Mouse (Mus musculus) midbrain, embryonic 13.5 days (tissue): ENCODE results near the gene Mrpl38. TPM values are rescaled to one million over a fixed set of nuclear protein-coding genes. Genes with fewer than 3 reads are reported as not detected.

Experiments
- ATAC-seq: fragments of 200-750 bp; cut with Nextera tagmentation; 2 replicates; pipeline ENCODE4 v1.8.0; 2017; ENCODE audit warnings: mild to moderate bottlenecking, moderate TSS enrichment, moderate library complexity
- H3K27ac ChIP-seq: fragments of 300-500 bp; sonication (generic); 2 replicates; pipeline ENCODE4 v1.5.1; 2015; ENCODE audit warnings: inconsistent platforms, mild to moderate bottlenecking, moderate library complexity
- H3K27me3 ChIP-seq: fragments of 300-500 bp; sonication (generic); 2 replicates; pipeline ENCODE4 v1.6.1; 2015; ENCODE audit warnings: mild to moderate bottlenecking, inconsistent platforms
- H3K36me3 ChIP-seq: fragments of 300-500 bp; sonication (generic); 2 replicates; pipeline ENCODE4 v1.6.1; 2015; ENCODE audit warnings: mild to moderate bottlenecking, inconsistent platforms
- H3K4me1 ChIP-seq: fragments of 300-500 bp; sonication (generic); replicated peaks from 2 replicates; pipeline ENCODE4 v1.6.1; 2015; ENCODE audit warnings: inconsistent platforms
- H3K4me2 ChIP-seq: fragments of 300-500 bp; sonication (generic); replicated peaks from 2 replicates; pipeline ENCODE4 v1.6.1; 2015; ENCODE audit warnings: moderate library complexity, mild to moderate bottlenecking, inconsistent platforms
- H3K4me3 ChIP-seq: fragments of 300-500 bp; sonication (generic); replicated peaks from 2 replicates; pipeline ENCODE4 v1.5.1; 2015; ENCODE audit warnings: mild to moderate bottlenecking, inconsistent platforms
- H3K9ac ChIP-seq: fragments of 300-500 bp; sonication (generic); replicated peaks from 2 replicates; pipeline ENCODE4 v1.6.1; 2015; ENCODE audit warnings: mild to moderate bottlenecking, inconsistent platforms
- H3K9me3 ChIP-seq: fragments of 300-500 bp; sonication (generic); 2 replicates; pipeline ENCODE4 v1.6.1; 2016; ENCODE audit warnings: mild to moderate bottlenecking, inconsistent platforms
- WGBS: fragments of 180-500 bp; shearing (Covaris S2); methylation state at CpG from one replicate; pipeline ENCODE4 v1.1.7; 2015; 5-methylcytosine and 5-hydroxymethylcytosine counted together
- polyA plus RNA-seq: library from polyadenylated mRNA; unstranded; fragments of >200 nt; fragmentation: Nextera tagmentation; extraction: Ambion mirVana; gene quantifications from 2 replicates; pipeline ENCODE4 v1.2.1, GENCODE M21; 2015

The Mrpl38 gene
- polyA plus RNA-seq, 1 experiment from 2014 or later, result 78.3 TPM

DNA sequence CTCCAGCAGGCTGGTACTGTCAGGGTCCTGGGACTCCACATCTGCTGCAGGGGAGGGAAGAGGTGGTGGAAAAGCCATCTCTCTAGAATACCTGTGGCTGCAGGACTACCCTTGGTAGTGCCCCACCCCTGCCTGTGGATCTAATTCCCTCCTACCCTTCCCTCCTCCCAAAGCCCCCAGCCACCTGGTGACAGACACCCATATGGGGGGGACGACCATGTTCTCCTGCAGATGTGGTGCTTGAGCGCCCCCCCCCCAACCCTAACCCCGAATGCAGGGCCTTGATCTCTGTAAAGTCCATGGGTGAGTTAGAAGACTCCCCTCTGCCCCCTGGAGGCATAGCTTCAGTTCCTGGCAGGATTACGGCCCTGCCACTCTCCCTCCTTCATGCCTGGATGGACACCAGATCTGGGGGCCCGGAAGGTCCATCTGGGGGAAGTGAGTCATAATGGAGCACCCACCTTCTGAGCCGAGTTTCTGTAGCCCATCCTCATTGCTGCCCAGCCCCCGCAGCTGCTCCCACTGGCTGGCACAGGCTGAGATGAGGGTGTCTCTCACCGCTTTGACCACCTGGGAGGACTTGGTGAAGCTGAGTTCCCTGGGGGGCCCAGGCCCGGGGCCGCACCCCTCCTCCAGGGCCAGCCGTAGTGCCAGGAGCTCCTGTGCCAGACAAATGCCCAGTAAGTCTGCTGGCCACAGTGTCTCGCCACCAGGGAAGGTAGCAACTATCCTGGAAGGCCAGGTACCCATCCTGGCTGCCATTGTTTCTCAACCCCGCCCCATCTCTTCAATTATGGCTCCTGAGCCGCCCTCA is 31.5 kb downstream of the Mrpl38 start:
- ATAC-seq, result no peak

DNA sequence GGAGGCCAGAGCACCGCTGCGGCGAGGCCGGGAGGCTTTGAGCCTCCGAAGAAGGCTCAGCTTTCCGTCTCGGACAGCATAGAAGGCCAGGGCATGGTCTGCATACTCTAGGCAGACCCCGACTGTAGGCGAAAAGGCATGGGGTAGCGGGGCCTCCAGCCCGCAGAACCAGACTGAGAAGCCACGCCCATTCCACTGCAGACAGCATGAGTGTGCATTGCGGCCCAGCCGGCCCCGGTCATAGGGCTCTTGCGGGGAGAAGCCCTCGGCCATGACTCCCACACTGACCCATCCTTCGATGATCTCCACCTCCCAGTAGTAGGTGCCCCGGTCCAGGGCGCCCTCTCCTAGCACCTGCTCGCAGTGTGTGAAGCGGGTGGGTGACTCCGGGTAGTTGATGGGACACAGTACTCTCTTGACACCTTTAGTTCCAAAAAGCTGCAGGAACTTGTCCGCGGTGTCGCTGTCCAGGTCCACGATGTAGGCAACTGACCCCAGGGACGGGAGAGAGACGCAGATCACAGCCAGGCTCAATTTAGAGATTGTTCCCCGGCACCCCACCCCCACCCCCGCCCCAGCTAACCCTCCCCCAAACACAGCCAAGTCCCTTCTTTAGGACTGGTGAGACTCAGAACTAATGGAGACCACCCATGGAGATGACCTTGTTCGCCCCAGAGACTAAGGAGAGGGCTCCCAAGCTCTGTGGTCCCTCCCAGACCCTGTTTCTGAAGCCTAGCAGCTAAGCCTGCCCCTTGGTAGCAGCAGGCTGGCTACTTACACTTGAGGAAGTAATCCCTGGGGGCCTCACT is 32.3 kb downstream of the Mrpl38 start:
- no peak for ATAC-seq
- Histone ChIP-seq H3K9me3 (no peaks in the 10 kb centered on the region), H3K36me3 (no peaks in the 10 kb centered on the region), H3K9ac (no peak overlapping the region), H3K4me2 (peak overlapping the region; percentile 25), H3K27ac (no peak overlapping the region), H3K4me1 (peaks cover 59% of the 10 kb centered on the region), H3K4me3 (no peak overlapping the region), H3K27me3 (peaks cover 61% of the 10 kb centered on the region)
- WGBS, result 18% methylated on average over 32 of the region's 32 CpGs

More for the DNA sequence above, 31.5 kb downstream of the Mrpl38 start:
- peaks cover 69% of the 10 kb centered on the region for H3K27me3 ChIP-seq
- no peak overlapping the region for H3K4me3 ChIP-seq
- 14% methylated on average over 13 of the region's 14 CpGs for WGBS
- no peak overlapping the region for H3K4me2 ChIP-seq
- no peaks in the 10 kb centered on the region for H3K36me3 ChIP-seq
- no peaks in the 10 kb centered on the region for H3K9me3 ChIP-seq
- 0 out of 2 replicates have a peak overlapping the region, but pooled peaks have one; percentile 10 for H3K9ac ChIP-seq
- H3K27ac ChIP-seq, result no peak overlapping the region
- peaks cover 54% of the 10 kb centered on the region for H3K4me1 ChIP-seq

DNA sequence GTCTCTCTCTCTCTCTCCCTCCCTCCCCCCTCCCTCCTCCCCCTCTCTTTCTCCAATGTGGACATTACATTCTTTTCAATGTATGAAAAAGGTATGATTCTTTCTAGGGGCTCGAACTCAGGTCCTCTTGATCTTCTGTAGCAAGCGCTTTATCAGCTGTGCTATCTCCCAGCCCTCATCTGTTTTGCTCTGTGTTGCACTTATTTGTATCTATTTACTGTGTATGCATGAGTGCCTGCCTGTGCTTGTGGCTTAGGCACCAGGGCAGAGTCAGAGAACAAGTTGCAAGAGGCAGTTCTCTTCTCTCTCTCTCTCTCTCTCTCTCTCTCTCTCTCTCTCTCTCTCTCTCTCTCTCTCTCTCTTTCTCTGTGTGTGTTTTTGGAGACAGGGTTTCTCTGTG is 33.6 kb downstream of the Mrpl38 start:
- Histone ChIP-seq H3K27me3 (peaks cover 48% of the 10 kb centered on the region), H3K36me3 (no peaks in the 10 kb centered on the region), H3K9ac (no peak overlapping the region), H3K4me1 (peaks cover 57% of the 10 kb centered on the region), H3K27ac (no peak overlapping the region), H3K4me2 (no peak overlapping the region), H3K9me3 (no peaks in the 10 kb centered on the region), H3K4me3 (no peak overlapping the region)
- ATAC-seq, result no peak
- 95% methylated on average over 2 of the region's 2 CpGs for WGBS

DNA sequence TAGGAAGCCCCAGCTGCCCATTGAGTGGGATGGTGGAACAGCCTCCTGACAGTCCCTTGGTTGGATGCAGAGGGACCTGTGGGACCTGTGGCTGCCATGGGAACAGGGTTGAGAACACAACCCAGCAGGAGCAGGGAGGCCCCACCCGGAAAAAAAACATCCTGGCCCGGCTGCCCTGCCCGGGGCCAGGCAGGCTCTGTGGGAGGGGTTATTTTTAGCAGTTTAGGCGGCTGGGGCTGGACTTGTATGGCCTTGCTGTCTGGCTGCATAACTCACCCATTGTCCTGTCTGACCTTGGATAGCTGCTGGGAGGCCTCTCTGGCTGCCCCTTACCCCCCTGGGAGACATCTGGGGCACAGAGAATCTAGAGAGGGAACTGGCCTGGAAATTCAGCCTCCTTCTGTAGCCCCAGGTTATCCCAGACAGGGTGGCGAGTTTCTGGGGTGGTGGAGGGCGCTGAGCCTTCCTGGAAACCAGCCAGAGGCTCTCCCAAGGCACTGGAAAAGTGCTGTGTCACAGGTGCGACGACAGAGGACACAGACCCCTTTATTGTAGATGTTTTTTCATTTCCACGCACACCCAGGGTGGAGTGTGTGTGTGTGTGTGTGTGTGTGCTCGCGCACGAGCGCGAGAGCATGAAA is 34.5 kb downstream of the Mrpl38 start:
- ATAC-seq, result 0 out of 2 replicates have a peak, but pooled peaks have one; percentile 19
- Histone ChIP-seq H3K9me3 (no peaks in the 10 kb centered on the region), H3K27ac (no peak overlapping the region), H3K27me3 (peaks cover 39% of the 10 kb centered on the region), H3K4me2 (no peak overlapping the region), H3K4me3 (no peak overlapping the region), H3K36me3 (no peaks in the 10 kb centered on the region), H3K9ac (no peak overlapping the region), H3K4me1 (peaks cover 48% of the 10 kb centered on the region)
- WGBS, result 47% methylated on average over 14 of the region's 14 CpGs

DNA sequence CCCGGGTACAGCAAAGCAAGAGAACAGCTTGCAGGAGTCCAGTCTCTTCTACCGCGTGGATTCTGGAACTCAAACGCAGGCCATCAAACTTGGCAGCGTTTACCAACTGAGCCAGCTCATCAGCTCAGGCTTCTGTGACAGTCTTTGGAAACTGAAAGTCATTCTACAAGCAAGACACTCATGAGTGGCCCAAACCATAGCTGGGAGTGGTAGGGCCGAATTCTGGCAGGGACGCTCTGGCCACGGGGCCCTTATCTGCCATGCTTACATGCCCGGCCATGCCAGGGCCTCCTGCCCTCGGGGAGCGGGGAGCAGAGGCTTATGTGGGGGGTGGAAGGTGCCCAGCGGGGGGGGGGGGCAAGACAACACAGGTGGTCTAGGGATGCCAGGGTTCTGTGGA is 35.1 kb downstream of the Mrpl38 start:
- Histone ChIP-seq H3K27me3 (peaks cover 33% of the 10 kb centered on the region), H3K36me3 (no peaks in the 10 kb centered on the region), H3K27ac (no peak overlapping the region), H3K4me3 (no peak overlapping the region), H3K9ac (no peak overlapping the region), H3K4me2 (no peak overlapping the region), H3K4me1 (peaks cover 43% of the 10 kb centered on the region), H3K9me3 (no peaks in the 10 kb centered on the region)
- 87% methylated on average over 11 of the region's 12 CpGs for WGBS
- no peak for ATAC-seq

DNA sequence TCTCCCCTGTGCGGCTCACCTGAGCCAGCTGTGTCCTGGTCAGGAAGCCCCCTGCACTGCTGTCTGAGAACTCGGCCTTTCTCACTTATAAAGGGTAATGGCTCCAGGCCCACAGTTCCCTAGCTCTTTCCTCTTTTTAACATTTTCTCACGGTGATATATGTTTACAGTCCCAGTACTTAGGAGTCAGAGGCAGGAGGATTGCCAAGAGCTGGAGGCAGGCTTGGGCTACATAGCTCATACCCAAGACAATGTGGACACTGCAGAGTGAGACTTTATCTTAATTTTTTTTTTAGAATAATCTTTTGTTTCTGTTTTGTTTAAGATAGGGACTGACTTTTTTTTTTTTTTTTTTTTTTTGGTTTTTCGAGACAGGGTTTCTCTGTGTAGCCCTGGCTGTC is 36.2 kb downstream of the Mrpl38 start:
- H3K4me2 ChIP-seq, result no peak overlapping the region
- H3K9me3 ChIP-seq, result no peaks in the 10 kb centered on the region
- no peak overlapping the region; the same call in 1 of the 2 replicates for H3K9ac ChIP-seq
- WGBS, result 61% methylated on average over 3 of the region's 4 CpGs
- no peaks in the 10 kb centered on the region for H3K36me3 ChIP-seq
- H3K4me1 ChIP-seq, result peaks cover 34% of the 10 kb centered on the region
- peak; percentile 43; the same call in 1 of the 2 replicates for ATAC-seq
- H3K27me3 ChIP-seq, result peaks cover 22% of the 10 kb centered on the region
- H3K27ac ChIP-seq, result peak overlapping the region; percentile 76
- H3K4me3 ChIP-seq, result no peak overlapping the region

DNA sequence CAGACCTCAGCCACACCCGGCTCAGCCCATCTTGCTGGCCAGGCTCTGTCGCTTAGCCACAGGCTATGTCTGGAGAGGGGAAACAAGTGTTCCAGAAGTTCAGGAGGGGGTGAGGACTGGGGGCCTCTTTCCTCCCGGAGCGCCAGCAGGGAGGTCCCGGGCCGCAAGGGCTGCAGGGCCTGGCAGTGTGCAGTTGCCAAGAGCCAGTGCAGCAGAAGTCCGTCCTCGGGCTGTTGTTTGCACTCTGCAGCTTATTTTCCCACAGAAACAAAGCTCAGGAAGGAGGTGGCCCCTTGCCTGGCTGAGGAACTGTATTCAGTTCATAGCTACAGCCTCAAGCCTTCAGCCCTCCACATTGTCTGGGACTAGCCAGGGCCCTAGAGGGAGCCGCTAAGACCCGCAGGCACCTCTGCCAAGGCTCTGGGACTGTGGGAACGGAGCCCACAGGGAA is 36.7 kb downstream of the Mrpl38 start:
- Histone ChIP-seq H3K4me2 (no peak overlapping the region), H3K27me3 (peaks cover 17% of the 10 kb centered on the region), H3K4me1 (peaks cover 29% of the 10 kb centered on the region), H3K9ac (peak overlapping the region; percentile 41; the same call in 1 of the 2 replicates), H3K36me3 (no peaks in the 10 kb centered on the region), H3K9me3 (no peaks in the 10 kb centered on the region), H3K4me3 (no peak overlapping the region), H3K27ac (peak overlapping the region; percentile 76)
- WGBS, result 44% methylated on average over 11 of the region's 11 CpGs
- peak; percentile 66; the same call in 1 of the 2 replicates for ATAC-seq

DNA sequence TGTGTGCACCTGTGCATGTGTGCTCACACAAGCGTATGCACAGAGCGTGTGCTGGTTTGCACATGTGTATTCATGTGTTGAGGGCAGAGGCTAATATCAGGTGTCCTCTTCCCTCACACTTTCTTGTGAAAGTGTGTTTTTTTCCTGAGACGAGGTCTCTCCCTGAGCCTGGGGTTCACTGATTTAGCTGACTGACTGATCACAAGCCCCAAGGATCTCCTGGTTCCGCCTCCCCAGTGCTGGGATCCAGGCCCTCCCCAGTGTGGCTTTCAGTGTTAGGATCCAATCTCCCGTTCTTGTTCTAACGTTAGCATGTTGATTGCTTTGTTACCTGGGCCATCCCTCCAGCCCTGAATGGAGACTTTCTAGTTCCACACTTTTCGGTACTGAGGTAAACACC is 37.8 kb downstream of the Mrpl38 start:
- H3K27me3 ChIP-seq, result peaks cover 6% of the 10 kb centered on the region
- no peaks in the 10 kb centered on the region for H3K9me3 ChIP-seq
- no peak overlapping the region for H3K9ac ChIP-seq
- no peak overlapping the region for H3K27ac ChIP-seq
- no peak overlapping the region for H3K4me2 ChIP-seq
- 84% methylated on average over 7 of the region's 7 CpGs for WGBS
- H3K4me3 ChIP-seq, result no peak overlapping the region
- H3K4me1 ChIP-seq, result peaks cover 20% of the 10 kb centered on the region
- ATAC-seq, result no peak
- H3K36me3 ChIP-seq, result no peaks in the 10 kb centered on the region

DNA sequence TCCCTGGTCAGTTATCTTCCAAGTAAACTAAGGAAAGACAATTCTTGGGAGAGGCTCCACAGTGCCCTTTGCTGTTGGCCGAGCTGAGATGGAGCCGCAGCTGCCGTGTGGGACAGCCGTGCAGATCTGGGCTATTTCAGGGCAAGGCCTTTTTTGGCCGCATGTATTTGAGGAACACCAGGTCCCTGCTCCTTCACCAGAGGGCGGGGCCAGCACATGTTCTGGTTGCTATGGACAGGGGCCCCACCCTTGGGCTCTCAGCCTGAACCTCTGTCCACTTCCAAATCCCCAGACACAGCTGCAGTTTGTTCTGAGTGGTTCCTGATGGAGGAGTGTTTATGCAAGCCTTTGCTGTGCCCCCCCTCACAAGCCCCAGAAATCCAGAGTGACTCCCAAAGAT is 38.3 kb downstream of the Mrpl38 start:
- Histone ChIP-seq H3K27me3 (peaks cover 1% of the 10 kb centered on the region), H3K27ac (no peak overlapping the region), H3K9ac (no peak overlapping the region), H3K36me3 (no peaks in the 10 kb centered on the region), H3K4me1 (peaks cover 20% of the 10 kb centered on the region), H3K4me2 (no peak overlapping the region), H3K4me3 (no peak overlapping the region), H3K9me3 (no peaks in the 10 kb centered on the region)
- WGBS, result 86% methylated on average over 6 of the region's 6 CpGs
- ATAC-seq, result no peak

DNA sequence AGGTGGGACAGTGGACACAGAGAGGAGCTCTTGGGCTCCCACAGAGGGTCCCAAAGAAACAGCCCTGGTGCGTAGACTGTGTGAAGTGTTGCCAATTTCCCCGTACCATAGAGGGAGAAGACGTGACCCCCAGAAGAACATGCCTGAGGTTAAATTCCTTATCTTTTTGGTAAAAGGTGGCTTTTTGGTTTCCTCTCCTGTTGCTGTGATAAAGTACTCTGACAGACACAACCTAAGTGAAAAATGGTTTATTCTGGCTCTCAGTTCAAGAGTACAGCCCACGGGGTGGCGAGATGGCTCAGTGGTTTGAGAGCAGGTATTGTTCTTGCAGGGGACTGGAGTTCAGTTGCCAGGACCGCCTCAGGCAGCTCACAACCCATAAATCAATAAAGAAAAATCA is 39.2 kb downstream of the Mrpl38 start:
- H3K36me3 ChIP-seq, result no peaks in the 10 kb centered on the region
- H3K4me2 ChIP-seq, result no peak overlapping the region
- no peaks in the 10 kb centered on the region for H3K27me3 ChIP-seq
- no peaks in the 10 kb centered on the region for H3K9me3 ChIP-seq
- H3K4me3 ChIP-seq, result no peak overlapping the region
- no peak for ATAC-seq
- H3K4me1 ChIP-seq, result peaks cover 18% of the 10 kb centered on the region
- no peak overlapping the region for H3K9ac ChIP-seq
- WGBS, result 92% methylated on average over 6 of the region's 6 CpGs
- no peak overlapping the region for H3K27ac ChIP-seq

DNA sequence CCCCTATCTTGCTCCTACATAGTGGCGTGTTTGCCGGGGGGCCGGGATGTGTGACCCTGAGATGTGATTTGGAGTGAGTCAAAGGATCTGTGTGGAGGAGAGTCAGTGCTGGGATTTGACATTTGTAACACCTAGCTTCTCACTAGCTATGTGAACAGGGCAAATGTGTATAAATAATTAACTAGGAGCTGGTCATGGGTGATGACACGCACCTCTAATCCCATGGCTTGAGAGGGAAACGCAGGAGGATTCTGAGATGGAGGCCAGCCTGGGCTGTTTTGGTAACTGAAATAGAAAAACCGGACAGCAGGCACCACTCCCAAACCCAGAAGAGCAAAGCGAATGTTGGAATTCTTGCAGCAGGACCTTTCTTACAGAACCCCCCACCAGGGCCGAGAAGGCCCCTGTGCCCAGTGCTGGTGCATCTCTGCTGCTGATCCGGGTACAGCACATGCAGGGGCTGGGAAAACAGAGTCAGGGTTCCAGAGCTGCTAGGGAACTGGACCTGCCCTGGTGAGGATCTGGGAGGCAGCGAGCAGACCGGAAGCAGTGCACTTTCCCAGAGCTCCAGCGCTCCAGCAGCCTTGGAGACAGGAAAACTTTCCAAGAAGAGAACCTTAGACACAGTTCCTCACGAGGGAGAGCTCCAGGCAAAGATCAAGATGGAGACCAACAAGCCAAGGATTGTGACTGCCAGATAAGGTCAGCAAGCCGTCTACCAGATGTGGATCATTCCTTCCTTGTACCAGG is 39.8 kb downstream of the Mrpl38 start:
- Histone ChIP-seq H3K27ac (no peak overlapping the region), H3K9me3 (no peaks in the 10 kb centered on the region), H3K4me3 (no peak overlapping the region), H3K9ac (no peak overlapping the region), H3K4me2 (no peak overlapping the region), H3K27me3 (no peaks in the 10 kb centered on the region), H3K36me3 (no peaks in the 10 kb centered on the region), H3K4me1 (peaks cover 12% of the 10 kb centered on the region)
- ATAC-seq, result no peak
- WGBS, result 76% methylated on average over 14 of the region's 14 CpGs
